Mouse (Mus musculus): ENCODE measurements at regions not wholly inside any gene's neighbourhood (a gene's known extent, or its start where the extent isn't known, plus 50 kb on each side); places are given as distances from the start of the nearest gene placed in this dataset.

GRCm38 (mm10) chr1:90281255-90281654 is 77.5 kb downstream of the Ackr3 start:
- TF ChIP-seq POLR2A (IDR thresholded peaks at IDR 0.05; ENCODE audit: borderline replicate concordance, extremely low read depth, low read depth, low read length) = no peak
- TF ChIP-seq CTCF (IDR thresholded peaks at IDR 0.05; ENCODE audit: insufficient read depth, low read length) = no peak

Measured in lung, adult 2 months (tissue).